Mouse (Mus musculus) heart, embryonic 14.5 days (tissue): ENCODE data around the gene Mrpl52. TPM values are rescaled to one million over a fixed set of nuclear protein-coding genes. Genes with fewer than 3 reads are reported as not detected.

Source experiments
- ATAC-seq: fragments of 200-750 bp; cut with Nextera tagmentation; 2 replicates; pipeline ENCODE4 v1.8.0; 2017; ENCODE audit warnings: low read depth, moderate TSS enrichment; ENCODE audit not compliant: insufficient number of reproducible peaks, insufficient read depth, low FRiP score
- H3K27ac ChIP-seq, 2 experiments: fragments of 200-500 bp in 1 of 2; fragments of 300-500 bp in 1 of 2; sonication (generic) in 1 of 2; replicated peaks in 1 of 2; 2 replicates each; pipeline ENCODE4 v1.5.1; 2012 to 2014; ENCODE audit warnings: low read depth in 2 of 2, low read length in 2 of 2, control low read depth in 1 of 2, mild to moderate bottlenecking in 1 of 2, mixed read lengths in 1 of 2; ENCODE audit not compliant: control insufficient read depth in 1 of 2, insufficient read depth in 1 of 2
- H3K27me3 ChIP-seq: fragments of 300-500 bp; sonication (generic); 2 replicates; pipeline ENCODE4 v1.6.1; 2014; ENCODE audit warnings: mild to moderate bottlenecking, low read length, control low read depth; ENCODE audit not compliant: control insufficient read depth, insufficient read depth
- H3K36me3 ChIP-seq: fragments of 300-500 bp; sonication (generic); 2 replicates; pipeline ENCODE4 v1.6.1; 2014; ENCODE audit warnings: mild to moderate bottlenecking, control low read depth, low read length, mixed read lengths; ENCODE audit not compliant: control insufficient read depth, insufficient read depth
- H3K4me1 ChIP-seq, 2 experiments: fragments of 200-500 bp in 1 of 2; fragments of 300-500 bp in 1 of 2; sonication (generic) in 1 of 2; 2 replicates each; pipeline ENCODE4 v1.6.1; 2012 to 2014; ENCODE audit warnings: low read length in 2 of 2, control low read depth in 1 of 2, mixed read lengths in 1 of 2; ENCODE audit not compliant: control insufficient read depth in 2 of 2, insufficient read depth in 2 of 2
- H3K4me2 ChIP-seq: fragments of 300-500 bp; sonication (generic); 2 replicates; pipeline ENCODE4 v1.6.1; 2014; ENCODE audit warnings: mild to moderate bottlenecking, low read length
- H3K4me3 ChIP-seq, 2 experiments: fragments of 200-500 bp in 1 of 2; fragments of 300-500 bp in 1 of 2; sonication (generic) in 1 of 2; 2 replicates each; pipeline ENCODE4 v1.5.1; 2012 to 2014; ENCODE audit warnings: low read length in 2 of 2, mild to moderate bottlenecking in 2 of 2, control low read depth in 1 of 2, low read depth in 1 of 2, moderate library complexity in 1 of 2; ENCODE audit not compliant: control insufficient read depth in 1 of 2, insufficient read depth in 1 of 2
- H3K9ac ChIP-seq: fragments of 300-500 bp; sonication (generic); 2 replicates; pipeline ENCODE4 v1.6.1; 2014; ENCODE audit warnings: mild to moderate bottlenecking, low read length
- H3K9me3 ChIP-seq: fragments of 300-500 bp; sonication (generic); 2 replicates; pipeline ENCODE4 v1.6.1; 2016; ENCODE audit warnings: low read length, control low read depth; ENCODE audit not compliant: control insufficient read depth
- WGBS: fragments of 180-500 bp; shearing (Covaris S2); extraction: QIAGEN DNeasy Blood & Tissue Kit; methylation state at CpG from one replicate; pipeline ENCODE4 v1.1.7; 2014; 5-methylcytosine and 5-hydroxymethylcytosine counted together
- polyA plus RNA-seq: library from polyadenylated mRNA; unstranded; fragments of >200 nt; fragmentation: Nextera tagmentation; extraction: Ambion mirVana; gene quantifications from 2 replicates; pipeline ENCODE4 v1.2.1, GENCODE M21; 2014

Mrpl52 gene
- polyA plus RNA-seq, 1 experiment from 2014 or later = 307 TPM

DNA sequence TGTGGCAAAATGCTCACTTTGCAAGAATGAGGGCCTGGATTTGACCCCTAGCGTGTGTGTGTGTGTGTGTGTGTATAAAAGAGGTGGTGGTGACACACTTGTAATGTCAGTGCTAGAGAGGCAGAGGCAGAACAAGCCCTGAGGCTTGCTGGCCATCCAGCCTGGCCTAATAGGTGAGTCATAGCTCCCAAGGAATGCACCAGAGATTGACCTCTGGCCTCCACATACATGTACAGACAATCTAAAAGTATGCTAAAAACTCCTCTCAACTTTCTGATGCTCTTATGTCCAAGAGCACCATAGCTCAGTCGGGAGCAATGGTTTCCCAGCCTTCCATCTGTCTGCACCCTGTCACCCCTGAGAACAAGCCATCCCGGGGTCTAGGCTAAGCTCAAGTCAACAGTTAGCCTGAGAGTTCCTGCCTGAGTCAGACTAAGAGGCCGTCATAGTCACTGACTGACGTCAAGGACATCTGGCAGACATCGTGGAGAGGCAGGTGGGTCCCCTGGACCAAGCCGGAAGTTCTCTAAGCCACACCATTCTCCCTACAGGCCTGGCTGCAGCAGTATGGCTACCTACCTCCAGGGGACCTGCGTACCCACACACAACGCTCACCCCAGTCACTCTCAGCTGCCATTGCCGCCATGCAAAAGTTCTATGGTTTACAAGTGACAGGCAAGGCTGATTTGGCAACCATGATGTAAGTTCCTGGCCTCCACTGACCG lies 8.6 kb downstream of the Mrpl52 start:
- Histone ChIP-seq H3K4me2 (no peak overlapping the region), H3K4me1 (peaks cover 20 to 31% of the 10 kb centered on the region in 2 experiments), H3K27ac (0 out of 4 replicates have a peak overlapping the region, but pooled peaks of 1 of the 2 experiments have one; percentile 28), H3K27me3 (no peaks in the 10 kb centered on the region), H3K4me3 (no peak overlapping the region), H3K9me3 (no peaks in the 10 kb centered on the region), H3K9ac (no peak overlapping the region), H3K36me3 (peaks cover 53% of the 10 kb centered on the region)
- ATAC-seq = no peak
- WGBS = 70% methylated on average over 11 of the region's 11 CpGs

DNA sequence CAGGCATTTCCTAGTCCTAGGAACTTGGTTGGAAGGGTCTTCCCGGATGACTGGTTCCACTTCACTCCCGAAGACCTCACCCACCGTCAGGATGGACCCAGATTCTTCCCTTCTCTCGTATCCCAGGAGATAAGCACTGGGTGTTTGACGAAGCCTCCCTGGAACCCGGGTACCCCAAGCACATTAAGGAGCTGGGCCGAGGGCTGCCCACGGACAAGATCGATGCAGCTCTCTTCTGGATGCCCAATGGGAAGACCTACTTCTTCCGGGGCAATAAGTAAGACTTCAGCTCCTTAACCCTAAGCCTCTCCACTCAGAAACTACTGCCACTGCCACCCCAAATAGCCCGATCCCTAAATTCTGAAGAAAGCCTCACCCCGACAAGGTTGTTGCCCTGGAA lies 12.4 kb downstream of the Mrpl52 start:
- WGBS = 84% methylated on average over 12 of the region's 12 CpGs
- Histone ChIP-seq H3K27ac (no peak overlapping the region), H3K36me3 (peaks cover 69% of the 10 kb centered on the region), H3K4me3 (no peak overlapping the region), H3K9me3 (no peaks in the 10 kb centered on the region), H3K9ac (no peak overlapping the region), H3K27me3 (no peaks in the 10 kb centered on the region), H3K4me1 (peaks cover 8 to 19% of the 10 kb centered on the region in 2 experiments; a peak in 3 of 4 replicates), H3K4me2 (no peak overlapping the region)
- no peak for ATAC-seq

DNA sequence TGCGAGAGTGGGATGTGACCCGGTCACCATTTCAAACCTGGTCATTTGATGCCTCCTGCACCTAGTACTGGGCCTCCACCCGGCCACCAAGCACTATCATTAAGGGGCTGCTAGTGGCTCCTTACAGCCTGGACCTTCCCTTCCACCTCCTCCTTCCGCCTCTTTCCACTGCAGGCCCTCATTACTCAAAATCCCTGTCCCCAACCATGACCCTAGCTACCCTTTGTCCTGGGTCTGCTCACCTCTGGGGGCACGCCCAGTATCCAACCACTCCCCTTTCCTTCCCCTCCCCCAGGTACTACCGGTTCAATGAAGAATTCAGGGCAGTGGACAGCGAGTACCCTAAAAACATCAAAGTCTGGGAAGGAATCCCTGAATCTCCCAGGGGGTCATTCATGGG lies 12.9 kb downstream of the Mrpl52 start:
- no peaks in the 10 kb centered on the region for H3K27me3 ChIP-seq
- H3K4me2 ChIP-seq = no peak overlapping the region
- no peak overlapping the region for H3K4me3 ChIP-seq
- WGBS = 74% methylated on average over 7 of the region's 7 CpGs
- H3K27ac ChIP-seq = no peak overlapping the region
- peaks cover 8 to 18% of the 10 kb centered on the region in 2 experiments; a peak in 2 of 4 replicates for H3K4me1 ChIP-seq
- no peak for ATAC-seq
- no peaks in the 10 kb centered on the region for H3K9me3 ChIP-seq
- H3K9ac ChIP-seq = no peak overlapping the region
- peaks cover 69% of the 10 kb centered on the region for H3K36me3 ChIP-seq

DNA sequence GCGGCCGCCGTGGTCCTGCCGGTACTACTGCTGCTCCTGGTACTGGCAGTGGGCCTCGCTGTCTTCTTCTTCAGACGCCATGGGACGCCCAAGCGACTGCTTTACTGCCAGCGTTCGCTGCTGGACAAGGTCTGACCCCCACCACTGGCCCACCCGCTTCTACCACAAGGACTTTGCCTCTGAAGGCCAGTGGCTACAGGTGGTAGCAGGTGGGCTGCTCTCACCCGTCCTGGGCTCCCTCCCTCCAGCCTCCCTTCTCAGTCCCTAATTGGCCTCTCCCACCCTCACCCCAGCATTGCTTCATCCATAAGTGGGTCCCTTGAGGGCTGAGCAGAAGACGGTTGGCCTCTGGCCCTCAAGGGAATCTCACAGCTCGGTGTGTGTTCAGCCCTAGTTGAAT lies 13.8 kb downstream of the Mrpl52 start:
- Histone ChIP-seq H3K27ac (no peak overlapping the region), H3K27me3 (no peaks in the 10 kb centered on the region), H3K4me3 (no peak overlapping the region), H3K36me3 (peaks cover 64% of the 10 kb centered on the region), H3K4me1 (peaks cover 9% of the 10 kb centered on the region in 2 experiments; a peak in 3 of 4 replicates), H3K4me2 (no peak overlapping the region), H3K9ac (no peak overlapping the region), H3K9me3 (no peaks in the 10 kb centered on the region)
- no peak for ATAC-seq
- WGBS = 87% methylated on average over 12 of the region's 14 CpGs

DNA sequence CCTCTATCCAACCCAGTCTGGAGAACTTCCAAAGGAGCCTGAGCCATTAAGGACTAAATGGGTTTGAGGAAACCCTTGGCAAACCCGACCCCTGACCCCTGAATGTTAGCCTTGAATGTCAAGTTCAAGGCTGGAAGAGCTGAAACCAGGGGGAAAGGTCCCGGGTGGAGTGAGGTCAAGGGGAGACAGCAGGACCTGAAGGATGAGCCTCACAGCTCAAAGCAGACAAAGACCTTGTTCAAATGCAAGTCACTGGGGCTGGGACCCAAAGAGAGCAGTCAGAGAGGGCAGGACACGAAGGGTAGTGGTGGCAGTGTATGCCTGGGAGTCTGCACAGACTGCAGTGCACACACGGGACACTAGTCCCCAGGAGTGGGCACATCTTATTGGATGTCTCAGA lies 14.7 kb downstream of the Mrpl52 start:
- Histone ChIP-seq H3K4me2 (no peak overlapping the region), H3K9me3 (no peaks in the 10 kb centered on the region), H3K27ac (no peak overlapping the region), H3K4me3 (no peak overlapping the region), H3K9ac (no peak overlapping the region), H3K27me3 (no peaks in the 10 kb centered on the region), H3K4me1 (peaks cover 10 to 12% of the 10 kb centered on the region in 2 experiments; a peak in 3 of 4 replicates), H3K36me3 (peaks cover 56% of the 10 kb centered on the region)
- WGBS = 77% methylated on average over 4 of the region's 4 CpGs
- ATAC-seq = no peak

DNA sequence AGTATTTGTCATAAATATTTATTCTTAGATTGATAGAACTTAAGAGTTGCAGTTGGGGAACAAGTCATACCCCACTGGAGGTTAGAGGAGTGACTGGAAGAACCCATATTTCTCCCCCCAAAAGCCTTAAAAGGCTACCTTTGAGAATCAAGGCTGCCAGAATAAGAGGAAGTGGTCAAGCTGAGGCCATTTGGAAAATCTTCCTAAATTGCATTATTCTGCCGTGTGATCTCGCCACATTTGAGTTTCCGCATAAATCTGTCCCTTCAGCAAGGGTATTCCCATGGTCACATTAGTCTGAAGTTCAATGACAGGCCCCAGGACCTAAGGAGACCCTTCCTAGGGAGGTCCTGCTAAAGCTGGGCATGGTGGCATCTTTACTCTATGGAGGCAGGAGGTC lies 15.8 kb downstream of the Mrpl52 start:
- H3K36me3 ChIP-seq = peaks cover 44% of the 10 kb centered on the region
- H3K27me3 ChIP-seq = no peaks in the 10 kb centered on the region
- H3K4me1 ChIP-seq = peaks cover 10 to 12% of the 10 kb centered on the region in 2 experiments; a peak in 3 of 4 replicates
- H3K9me3 ChIP-seq = no peaks in the 10 kb centered on the region
- no peak for ATAC-seq
- no peak overlapping the region for H3K4me3 ChIP-seq
- H3K9ac ChIP-seq = no peak overlapping the region
- WGBS = 88% methylated on average over 3 of the region's 3 CpGs
- H3K27ac ChIP-seq = no peak overlapping the region; a peak in 1 of 4 replicates
- H3K4me2 ChIP-seq = no peak overlapping the region

DNA sequence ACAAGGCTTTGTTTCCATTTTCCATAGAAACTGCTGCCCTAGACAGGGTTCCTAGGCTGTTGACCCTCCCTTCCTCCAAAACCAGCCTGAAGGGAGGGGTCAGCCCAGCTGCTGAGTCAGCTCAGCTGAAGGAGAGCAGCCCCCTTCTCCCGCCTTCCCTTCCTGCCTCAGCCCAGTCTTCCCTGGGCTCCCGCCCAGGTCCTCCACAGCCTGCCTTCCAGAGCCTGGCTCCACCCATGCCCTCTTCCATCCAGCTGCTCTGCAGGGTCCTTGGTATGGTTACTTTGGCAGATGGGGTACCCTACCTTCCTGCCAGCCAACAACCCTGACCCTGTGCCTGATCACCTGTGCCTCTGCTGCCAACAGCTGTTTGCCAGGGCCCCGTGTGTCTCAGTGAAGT lies 16.5 kb downstream of the Mrpl52 start:
- no peak overlapping the region for H3K9ac ChIP-seq
- no peaks in the 10 kb centered on the region for H3K9me3 ChIP-seq
- H3K4me1 ChIP-seq = peaks cover 10 to 12% of the 10 kb centered on the region in 2 experiments; a peak in 3 of 4 replicates
- 42% methylated on average over 3 of the region's 3 CpGs for WGBS
- ATAC-seq = peak; percentile 77
- peak overlapping the region; percentile 12 to 58; a peak in 3 of 4 replicates for H3K27ac ChIP-seq
- H3K36me3 ChIP-seq = peaks cover 38% of the 10 kb centered on the region
- no peak overlapping the region for H3K4me2 ChIP-seq
- H3K4me3 ChIP-seq = no peak overlapping the region
- no peaks in the 10 kb centered on the region for H3K27me3 ChIP-seq
